Mouse (Mus musculus): ENCODE data around the gene H2-DMa.

Gene H2-DMa
- long read RNA-seq, experiment 1, transcript H2-DMa-205 (5 exons, 1,108 nt), result major isoform, 21 of 21 reads
- long read RNA-seq, experiment 1, partial matches to known transcripts, result 0 of 21 reads
- long read RNA-seq, experiment 1, other reads (novel, unspliced or antisense), result 0 of 21 reads
- long read RNA-seq, experiment 2, transcript H2-DMa-205 (5 exons, 1,108 nt), result major isoform, 12 of 13 reads
- long read RNA-seq, experiment 2, partial matches to known transcripts, result 1 of 13 reads
- long read RNA-seq, experiment 2, other reads (novel, unspliced or antisense), result 0 of 13 reads

- intact Hi-C loops (cut with DNase I), result loop anchor here (5.0 kb wide), 1 partner anchor 82 kb away; the partner anchor contains the start of gene Col11a2
Observed at GRCm38 (mm10) chr17:34119249-34120179, at the start of gene H2-DMa. Gene H2-DMa, plus strand, starts transcription at chr17:34119541.

GRCm38 (mm10) chr17:34072091-34072490 is 47.2 kb upstream of the H2-DMa start:
- intact Hi-C loops (cut with DNase I), result loop anchor here (10.0 kb wide), 1 partner anchor 163 kb away; the partner anchor contains the start of gene H2-Ob

- intact Hi-C loops (cut with DNase I), result loop anchor here (5.0 to 10.0 kb wide), 2 partner anchors 62 to 160 kb away; partner anchors contain the start of gene H2-Ob
Observed at GRCm38 (mm10) chr17:34075271-34075670, 44.1 kb upstream of the H2-DMa start.

DNA sequence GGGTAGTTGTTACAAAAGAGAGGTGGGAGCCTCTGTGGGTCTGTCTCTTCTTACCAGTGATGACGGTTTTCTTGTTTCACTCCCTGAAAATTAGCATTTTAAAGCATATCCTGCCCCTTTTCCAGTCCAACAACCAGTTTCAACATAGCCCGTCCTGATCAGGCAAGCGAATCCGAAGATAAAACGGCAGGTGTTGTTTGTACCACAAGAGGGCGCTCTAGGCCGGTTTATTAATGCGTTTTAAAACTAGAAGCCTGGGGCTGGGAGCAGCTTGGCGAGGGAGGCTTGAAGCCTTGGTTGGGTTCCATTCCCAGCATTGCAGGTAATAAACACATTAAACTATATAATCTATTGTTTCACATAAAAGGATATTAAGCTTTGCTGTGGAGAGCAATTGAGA is 41.8 kb upstream of the H2-DMa start:
- intact Hi-C loops (cut with DNase I), result loop anchor here (2.0 to 10.0 kb wide), 3 partner anchors 60 to 157 kb away; partner anchors contain the start of gene H2-Ob

DNA sequence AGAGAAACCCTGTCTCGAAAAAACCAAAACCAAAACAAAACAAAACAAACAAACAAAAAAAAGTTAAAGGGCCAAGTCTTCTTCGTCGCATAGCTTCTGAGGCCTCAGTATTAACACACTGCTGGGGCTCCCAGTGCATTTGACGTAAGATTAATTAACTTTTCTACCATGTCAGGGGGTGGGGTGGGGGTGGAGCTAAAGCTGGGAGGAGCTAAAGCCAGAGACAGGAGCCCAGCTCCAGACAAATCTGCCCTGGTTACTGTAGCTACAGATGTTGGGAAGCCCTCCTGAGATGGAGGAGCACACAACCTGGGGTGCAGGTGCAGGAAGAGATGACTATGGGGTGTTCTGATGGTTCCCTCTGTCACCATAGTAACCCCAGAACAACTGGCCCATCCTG is 41.2 kb upstream of the H2-DMa start:
- intact Hi-C loops (cut with DNase I), result loop anchor here (5.0 to 10.0 kb wide), 2 partner anchors 59 to 157 kb away; partner anchors contain the start of gene H2-Ob

DNA sequence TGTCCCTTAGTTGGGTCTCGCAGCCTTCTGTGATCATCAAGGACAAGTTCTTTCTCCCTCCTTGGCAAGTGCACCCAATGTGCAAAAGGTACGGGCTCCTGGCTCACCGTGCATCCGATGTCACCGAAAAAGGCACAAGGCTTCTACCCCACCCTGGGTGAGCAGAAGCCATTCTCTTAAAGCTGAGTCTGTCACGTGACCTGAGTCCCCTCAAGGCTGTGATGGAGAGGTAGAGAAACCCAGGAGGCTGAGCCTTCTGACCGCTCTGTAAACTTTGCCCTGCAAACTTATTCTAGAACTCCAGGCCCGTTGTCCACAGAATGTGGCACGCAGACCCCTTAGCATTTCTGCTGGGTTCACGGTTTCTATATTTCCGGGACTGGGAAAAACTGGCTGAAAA is 40.3 kb upstream of the H2-DMa start:
- intact Hi-C loops (cut with DNase I), result loop anchor here (5.0 to 10.0 kb wide), 2 partner anchors 58 to 156 kb away; partner anchors contain the start of gene H2-Ob

DNA sequence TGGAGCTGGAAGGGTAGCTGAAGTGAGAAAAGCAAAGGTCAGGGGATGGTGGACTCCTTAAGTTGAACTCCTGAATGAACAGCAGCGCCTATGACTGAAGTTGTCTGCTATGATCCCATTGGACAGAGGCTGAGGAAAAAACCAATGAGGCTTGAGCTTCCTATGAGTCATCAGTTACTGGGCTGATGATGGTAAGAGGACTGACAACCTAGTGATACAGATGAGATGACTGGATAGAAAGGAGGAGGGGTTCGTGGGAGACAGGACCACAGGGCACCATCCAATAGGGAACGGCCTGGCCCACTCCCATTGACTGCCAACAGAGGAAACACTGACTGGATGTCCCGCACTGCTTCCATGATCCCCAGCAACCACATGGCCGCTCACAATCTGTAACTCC is 39.7 kb upstream of the H2-DMa start:
- intact Hi-C loops (cut with DNase I), result loop anchor here (5.0 to 10.0 kb wide), 2 partner anchors 58 to 155 kb away; partner anchors contain the start of gene H2-Ob

GRCm38 (mm10) chr17:34083104-34083503 is 36.2 kb upstream of the H2-DMa start:
- intact Hi-C loops (cut with DNase I), result no loop called here

- intact Hi-C loops (cut with DNase I), result no loop called here
Observed at GRCm38 (mm10) chr17:34087386-34087785, 32.0 kb upstream of the H2-DMa start.

GRCm38 (mm10) chr17:34088124-34088523 is 31.2 kb upstream of the H2-DMa start:
- intact Hi-C loops (cut with DNase I), result no loop called here

DNA sequence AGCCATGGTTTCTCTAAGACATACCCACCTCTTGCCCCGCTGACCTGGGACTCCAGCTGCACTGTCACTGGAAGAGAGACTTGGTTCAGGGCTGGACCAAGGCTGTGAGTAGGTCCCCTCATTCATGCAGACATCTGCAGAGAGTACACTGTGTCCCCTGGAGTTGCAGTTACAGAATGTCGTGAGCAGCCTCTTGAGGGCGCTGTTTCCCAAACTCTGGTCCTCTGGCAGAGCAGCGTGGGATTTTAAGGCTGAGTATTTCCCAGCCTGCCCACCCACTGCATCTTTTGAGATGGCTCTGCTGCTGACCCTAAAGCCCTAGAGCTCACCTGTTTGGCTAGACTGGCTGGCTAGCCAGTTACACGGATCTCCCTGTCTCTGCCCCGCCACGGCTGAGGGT is 28.4 kb upstream of the H2-DMa start:
- intact Hi-C loops (cut with DNase I), result no loop called here

DNA sequence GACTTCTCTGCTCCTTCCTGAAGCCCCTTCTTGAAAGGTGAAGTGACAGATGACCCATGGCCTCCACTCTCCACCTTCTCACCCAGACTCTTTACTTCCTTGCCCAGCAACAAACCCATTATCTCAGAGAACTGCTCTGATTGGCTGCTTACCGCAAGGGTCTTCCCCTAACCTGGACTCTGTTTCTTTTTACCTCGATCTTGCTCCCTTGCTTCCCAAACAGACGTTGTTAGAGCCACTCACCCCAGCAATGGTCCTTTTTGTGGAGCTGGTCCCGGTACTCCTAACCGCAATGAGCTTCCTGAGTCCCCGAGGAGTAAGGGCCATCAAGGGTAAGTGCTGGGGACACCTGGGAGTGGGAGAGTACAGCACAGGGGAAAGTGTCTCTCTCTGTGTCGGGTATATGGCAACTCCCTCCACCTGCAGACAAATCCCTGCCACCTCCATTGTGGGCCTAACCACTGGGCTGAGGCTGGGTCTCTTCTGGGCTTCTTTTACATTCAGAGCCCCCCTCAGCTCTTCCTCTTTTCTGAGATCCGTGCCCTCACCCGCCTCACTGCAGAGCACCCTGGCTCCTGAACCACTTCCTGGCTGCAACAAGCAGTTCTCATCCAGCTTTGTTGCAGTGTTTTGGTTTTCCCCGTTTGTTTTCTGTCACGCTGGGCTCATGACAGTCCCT is 27.0 kb upstream of the H2-DMa start, which contains the start of gene H2-Oa:
Gene H2-Oa (plus strand): TSS at position 144 of the 679 bp plus-strand sequence.
- intact Hi-C loops (cut with DNase I), result no loop called here

GRCm38 (mm10) chr17:34093199-34093874 is 26.0 kb upstream of the H2-DMa start:
- intact Hi-C loops (cut with DNase I), result no loop called here

DNA sequence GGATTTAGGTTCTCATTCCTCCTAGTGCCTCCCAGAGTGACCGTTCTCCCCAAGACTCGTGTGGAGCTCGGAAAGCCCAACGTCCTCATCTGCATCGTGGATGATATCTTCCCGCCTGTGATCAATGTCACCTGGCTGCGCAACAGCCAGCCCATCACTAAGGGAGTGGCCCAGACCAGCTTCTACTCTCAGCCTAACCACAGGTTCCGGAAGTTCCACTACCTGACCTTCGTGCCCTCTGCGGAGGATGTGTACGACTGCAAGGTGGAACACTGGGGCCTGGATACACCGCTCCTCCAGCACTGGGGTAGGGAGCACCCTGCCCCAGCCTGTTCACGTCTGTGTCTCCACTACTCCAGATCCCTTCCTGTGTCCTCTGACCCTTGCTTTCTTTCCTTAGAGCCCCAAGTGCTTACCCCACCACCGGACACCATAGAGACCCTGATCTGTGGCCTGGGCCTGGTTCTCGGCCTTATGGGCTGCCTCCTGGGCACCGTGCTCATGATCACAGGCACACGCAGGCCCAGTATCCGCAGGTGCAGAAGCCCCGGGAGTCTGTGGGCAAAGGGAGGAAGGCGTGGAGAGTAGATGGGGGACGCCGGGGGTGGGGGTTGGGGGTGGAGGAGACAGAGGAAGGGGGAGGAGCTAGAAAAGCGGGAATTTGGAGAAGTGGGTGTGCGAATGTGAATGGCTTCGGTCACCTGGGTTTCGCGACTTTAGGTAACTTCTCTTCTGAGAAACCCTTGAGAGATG is 24.9 kb upstream of the H2-DMa start:
- intact Hi-C loops (cut with DNase I), result no loop called here

DNA sequence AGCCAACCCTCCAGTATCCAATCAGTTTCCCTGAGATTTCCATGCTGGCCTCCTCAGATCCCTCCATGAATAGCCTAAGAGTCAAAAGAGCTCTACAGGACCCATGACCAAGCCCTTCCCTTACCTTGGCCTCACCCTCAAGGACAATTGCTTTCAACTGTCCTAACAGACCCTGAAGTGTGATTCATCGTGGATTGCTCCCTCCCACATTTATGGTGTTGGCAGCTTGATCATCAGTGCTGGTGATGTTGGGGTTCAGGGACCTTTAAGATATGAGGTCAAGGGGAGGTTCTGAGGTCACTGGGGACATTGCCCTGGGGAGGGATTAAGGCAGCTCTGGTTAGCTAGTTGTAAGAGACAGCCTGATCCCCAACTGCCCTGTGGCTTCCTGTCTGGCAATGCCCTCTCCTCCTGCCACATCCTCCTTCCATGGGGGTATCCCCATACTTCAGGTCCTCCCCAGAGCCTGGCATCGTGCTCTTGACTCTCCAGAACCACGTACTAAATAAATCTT is 22.8 kb upstream of the H2-DMa start:
- intact Hi-C loops (cut with DNase I), result no loop called here

DNA sequence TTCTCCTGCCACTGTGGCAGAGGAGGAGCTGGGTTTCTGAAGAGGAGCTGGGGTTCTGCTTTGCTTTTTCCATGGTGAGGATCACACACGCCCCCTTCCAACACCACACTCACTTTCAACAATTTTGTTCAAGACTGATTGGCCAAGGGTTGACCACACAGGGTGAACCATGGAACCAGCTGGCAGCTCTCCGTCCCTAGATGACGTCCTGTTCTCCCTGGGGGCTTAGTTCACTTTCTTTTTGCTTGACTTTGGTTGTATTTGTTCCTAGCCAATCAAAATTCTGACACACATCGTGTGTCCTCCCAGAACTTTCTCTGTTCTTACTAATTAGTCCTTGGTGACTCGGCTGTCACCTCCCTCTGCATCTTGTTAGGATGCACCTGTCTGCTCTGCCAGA is 22.1 kb upstream of the H2-DMa start:
- intact Hi-C loops (cut with DNase I), result no loop called here

- intact Hi-C loops (cut with DNase I), result no loop called here
Observed at GRCm38 (mm10) chr17:34098709-34099479, 20.4 kb upstream of the H2-DMa start.

- intact Hi-C loops (cut with DNase I), result no loop called here
Observed at GRCm38 (mm10) chr17:34099531-34099930, 19.8 kb upstream of the H2-DMa start.

DNA sequence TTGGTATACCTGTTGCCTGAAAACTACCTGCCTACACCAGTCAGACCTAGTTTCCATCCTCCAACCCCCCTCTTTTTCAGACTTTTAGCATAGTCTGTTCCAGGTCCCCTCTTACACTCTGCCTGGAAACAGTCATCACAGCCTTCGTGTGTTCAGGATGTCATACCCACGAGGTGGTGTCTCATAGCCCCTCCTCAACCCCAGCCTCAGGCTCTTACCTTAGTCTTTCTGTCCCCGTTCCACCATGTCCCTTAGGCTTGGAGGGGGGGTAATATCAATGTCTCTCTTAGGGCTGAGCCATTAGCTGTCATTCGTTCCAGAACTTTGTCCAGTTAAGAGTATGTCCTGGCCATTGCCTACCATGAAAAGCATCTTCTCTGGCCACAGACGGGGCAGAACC is 18.2 kb upstream of the H2-DMa start:
- intact Hi-C loops (cut with DNase I), result no loop called here
